Mouse (Mus musculus): ENCODE results near the gene Reep6. TPM values are rescaled to one million over a fixed set of nuclear protein-coding genes. Genes with fewer than 3 reads are reported as not detected.
A peak's percentile ranks its signal among the peaks of the same experiment; 100 is the strongest.

Reep6 gene
- polyA plus RNA-seq, 1 experiment from 2014 or later = 3.2 TPM

GRCm38 (mm10) chr10:80385310-80385709 lies 55.6 kb downstream of the Reep6 start:
- 5% methylated on average over 7 of the region's 7 CpGs for WGBS
- H3K9ac ChIP-seq = peak overlapping the region; percentile 100

More at GRCm38 (mm10) chr10:80385310-80385709, 55.6 kb downstream of the Reep6 start:
- no peaks in the 10 kb centered on the region for H3K27me3 ChIP-seq
- peak overlapping the region; percentile 99 for H3K4me3 ChIP-seq
- peak; percentile 24 for ATAC-seq (ENCODE audit: low FRiP score)
- peaks cover 50% of the 10 kb centered on the region for H3K4me1 ChIP-seq
- H3K4me2 ChIP-seq (replicated peaks) = peak overlapping the region; percentile 91
- H3K36me3 ChIP-seq = peaks cover 47% of the 10 kb centered on the region
- H3K27ac ChIP-seq = peak overlapping the region; percentile 98
- H3K9me3 ChIP-seq (replicated peaks) = no peaks in the 10 kb centered on the region

Small RNA genes within 50 kb of the gene (microRNA-seq; reads per million reads assigned to microRNA genes)
- gene Gm22721 = not detected

Other genes starting within 250 kb of the Reep6 start
- gene Sbno2, start 224.4 kb upstream of the Reep6 start, polyA plus RNA-seq (2016; fragmentation: Nextera tagmentation; extraction: Ambion mirVana) = 15.1 TPM in 2 replicates
- 13.1 and 16.1 TPM in 2 replicates for gene Stk11, start 214.2 kb upstream of the Reep6 start, polyA plus RNA-seq (2016; fragmentation: Nextera tagmentation; extraction: Ambion mirVana)
- 351 and 385 TPM in 2 replicates for gene Atp5d, start 191.3 kb upstream of the Reep6 start, polyA plus RNA-seq (2016; fragmentation: Nextera tagmentation; extraction: Ambion mirVana)
- 18.4 and 22.3 TPM in 2 replicates for gene Cbarp, start 189.1 kb upstream of the Reep6 start, polyA plus RNA-seq (2016; fragmentation: Nextera tagmentation; extraction: Ambion mirVana)
- gene Midn, start 181.7 kb upstream of the Reep6 start, polyA plus RNA-seq (2016; fragmentation: Nextera tagmentation; extraction: Ambion mirVana) = 42.1 and 54.5 TPM in 2 replicates
- gene Cirbp, start 164.0 kb upstream of the Reep6 start, polyA plus RNA-seq (2016; fragmentation: Nextera tagmentation; extraction: Ambion mirVana) = 235 and 271 TPM in 2 replicates
- gene 1600002K03Rik, start 157.0 kb upstream of the Reep6 start, polyA plus RNA-seq (2016; fragmentation: Nextera tagmentation; extraction: Ambion mirVana) = 12.0 and 13.3 TPM in 2 replicates
- 49.3 and 50.5 TPM in 2 replicates for gene Efna2, start 150.5 kb upstream of the Reep6 start, polyA plus RNA-seq (2016; fragmentation: Nextera tagmentation; extraction: Ambion mirVana)
- gene Mum1, start 103.5 kb upstream of the Reep6 start, polyA plus RNA-seq (2016; fragmentation: Nextera tagmentation; extraction: Ambion mirVana) = 50.0 and 58.8 TPM in 2 replicates
- gene Ndufs7, start 80.8 kb upstream of the Reep6 start, polyA plus RNA-seq (2016; fragmentation: Nextera tagmentation; extraction: Ambion mirVana) = 177 and 220 TPM in 2 replicates
- gene Gamt, start 68.9 kb upstream of the Reep6 start, polyA plus RNA-seq (2016; fragmentation: Nextera tagmentation; extraction: Ambion mirVana) = 26.6 and 29.6 TPM in 2 replicates
- 67.1 and 76.9 TPM in 2 replicates for gene Dazap1, start 68.5 kb upstream of the Reep6 start, polyA plus RNA-seq (2016; fragmentation: Nextera tagmentation; extraction: Ambion mirVana)
- gene Rps15, start 37.5 kb upstream of the Reep6 start, polyA plus RNA-seq (2016; fragmentation: Nextera tagmentation; extraction: Ambion mirVana) = 530 and 668 TPM in 2 replicates
- gene Apc2, start 34.0 kb upstream of the Reep6 start, polyA plus RNA-seq (2016; fragmentation: Nextera tagmentation; extraction: Ambion mirVana) = 170 and 191 TPM in 2 replicates
- gene 2310011J03Rik, start 9.4 kb upstream of the Reep6 start, polyA plus RNA-seq (2016; fragmentation: Nextera tagmentation; extraction: Ambion mirVana) = 38.4 and 39.7 TPM in 2 replicates
- gene Pcsk4, start 455 bp upstream of the Reep6 start, polyA plus RNA-seq (2016; fragmentation: Nextera tagmentation; extraction: Ambion mirVana) = 2.2 and 2.8 TPM in 2 replicates
- 0.38 and 0.77 TPM in 2 replicates for gene Adamtsl5, start 18.5 kb downstream of the Reep6 start, polyA plus RNA-seq (2016; fragmentation: Nextera tagmentation; extraction: Ambion mirVana)
- 0.35 and 0.50 TPM in 2 replicates for gene Plk5, start 26.5 kb downstream of the Reep6 start, polyA plus RNA-seq (2016; fragmentation: Nextera tagmentation; extraction: Ambion mirVana)
- gene Mex3d, start 57.7 kb downstream of the Reep6 start, polyA plus RNA-seq (2016; fragmentation: Nextera tagmentation; extraction: Ambion mirVana) = 21.4 and 24.8 TPM in 2 replicates
- gene Mbd3, start 69.6 kb downstream of the Reep6 start, polyA plus RNA-seq (2016; fragmentation: Nextera tagmentation; extraction: Ambion mirVana) = 275 and 296 TPM in 2 replicates
- gene Uqcr11, start 76.9 kb downstream of the Reep6 start, polyA plus RNA-seq (2016; fragmentation: Nextera tagmentation; extraction: Ambion mirVana) = 312 and 406 TPM in 2 replicates
- 176 and 178 TPM in 2 replicates for gene Tcf3, start 103.7 kb downstream of the Reep6 start, polyA plus RNA-seq (2016; fragmentation: Nextera tagmentation; extraction: Ambion mirVana)
- 1.7 and 2.3 TPM in 2 replicates for gene Onecut3, start 164.9 kb downstream of the Reep6 start, polyA plus RNA-seq (2016; fragmentation: Nextera tagmentation; extraction: Ambion mirVana)
- gene Atp8b3, start 209.2 kb downstream of the Reep6 start, polyA plus RNA-seq (2016; fragmentation: Nextera tagmentation; extraction: Ambion mirVana) = 0.93 and 1.1 TPM in 2 replicates
- 33.1 and 33.8 TPM in 2 replicates for gene Rexo1, start 231.6 kb downstream of the Reep6 start, polyA plus RNA-seq (2016; fragmentation: Nextera tagmentation; extraction: Ambion mirVana)
- gene Klf16, start 247.4 kb downstream of the Reep6 start, polyA plus RNA-seq (2016; fragmentation: Nextera tagmentation; extraction: Ambion mirVana) = 7.1 and 8.1 TPM in 2 replicates

All from hindbrain, embryonic 12.5 days (tissue).